Mouse (Mus musculus) neural tube, embryonic 13.5 days (tissue): ENCODE data around the gene Nos1ap. TPM values are rescaled to one million over a fixed set of nuclear protein-coding genes. Genes with fewer than 3 reads are reported as not detected.

Source experiments
- ATAC-seq: fragments of 200-750 bp; cut with Nextera tagmentation; 2 replicates; pipeline ENCODE4 v1.8.0; 2017; ENCODE audit warnings: low read depth, mild to moderate bottlenecking, moderate TSS enrichment, moderate library complexity
- H3K27ac ChIP-seq: fragments of 300-500 bp; sonication (generic); replicated peaks from 2 replicates; pipeline ENCODE4 v1.5.1; 2015; ENCODE audit warnings: moderate library complexity, mild to moderate bottlenecking, inconsistent platforms
- H3K27me3 ChIP-seq: fragments of 300-500 bp; sonication (generic); 2 replicates; pipeline ENCODE4 v1.6.1; 2015; ENCODE audit warnings: mild to moderate bottlenecking, inconsistent platforms
- H3K36me3 ChIP-seq: fragments of 300-500 bp; sonication (generic); 2 replicates; pipeline ENCODE4 v1.6.1; 2015; ENCODE audit warnings: mild to moderate bottlenecking, inconsistent platforms
- H3K4me1 ChIP-seq: fragments of 300-500 bp; sonication (generic); replicated peaks from 2 replicates; pipeline ENCODE4 v1.6.1; 2015; ENCODE audit warnings: inconsistent platforms
- H3K4me2 ChIP-seq: fragments of 300-500 bp; sonication (generic); 2 replicates; pipeline ENCODE4 v1.6.1; 2015; ENCODE audit warnings: inconsistent platforms, mild to moderate bottlenecking, moderate library complexity
- H3K4me3 ChIP-seq: fragments of 300-500 bp; sonication (generic); 2 replicates; pipeline ENCODE4 v1.5.1; 2015; ENCODE audit warnings: mild to moderate bottlenecking, inconsistent platforms
- H3K9ac ChIP-seq: fragments of 300-500 bp; sonication (generic); 2 replicates; pipeline ENCODE4 v1.6.1; 2015; ENCODE audit warnings: moderate library complexity, mild to moderate bottlenecking, inconsistent platforms
- H3K9me3 ChIP-seq: fragments of 300-500 bp; sonication (generic); 2 replicates; pipeline ENCODE4 v1.6.1; 2016; ENCODE audit warnings: inconsistent platforms
- WGBS: fragments of 180-500 bp; shearing (Covaris S2); methylation state at CpG from one replicate; pipeline ENCODE4 v1.1.7; 2015; 5-methylcytosine and 5-hydroxymethylcytosine counted together
- polyA plus RNA-seq: library from polyadenylated mRNA; unstranded; fragments of >200 nt; fragmentation: Nextera tagmentation; extraction: Ambion mirVana; gene quantifications from 2 replicates; pipeline ENCODE4 v1.2.1, GENCODE M21; 2015

The Nos1ap gene
- 17.6 and 17.9 TPM in 2 replicates for polyA plus RNA-seq

GRCm38 (mm10) chr1:170589219-170590040 is at the start of gene Nos1ap:
Gene Nos1ap, minus strand, starts transcription at chr1:170589861.
- peak; percentile 92 for ATAC-seq
- Histone ChIP-seq H3K27ac (peak within 1 kb of the TSS; percentile 68), H3K9ac (peak within 1 kb of the TSS; percentile 96), H3K4me3 (peak within 1 kb of the TSS; percentile 86), H3K4me2 (peak within 1 kb of the TSS; percentile 92), H3K27me3 (no peaks in the 10 kb centered on the region), H3K9me3 (peaks cover 7% of the 10 kb centered on the region; the same call in 1 of the 2 replicates), H3K36me3 (peaks cover 12% of the 10 kb centered on the region; the same call in 1 of the 2 replicates), H3K4me1 (peaks cover 28% of the 10 kb centered on the region)
- under 1% methylated on average over 97 of the region's 106 CpGs for WGBS

- Histone ChIP-seq H3K27ac (no peak overlapping the region; the same call in 1 of the 2 replicates), H3K4me1 (peaks cover 9% of the 10 kb centered on the region), H3K36me3 (no peaks in the 10 kb centered on the region), H3K9ac (no peak overlapping the region), H3K27me3 (no peaks in the 10 kb centered on the region), H3K4me2 (no peak overlapping the region), H3K4me3 (no peak overlapping the region), H3K9me3 (no peaks in the 10 kb centered on the region)
- peak; percentile 53; the same call in 1 of the 2 replicates for ATAC-seq
- WGBS, result 69% methylated on average over 7 of the region's 7 CpGs
Observed at GRCm38 (mm10) chr1:170638941-170639340, 49.3 kb upstream of the Nos1ap start.

- Histone ChIP-seq H3K27me3 (no peaks in the 10 kb centered on the region), H3K36me3 (no peaks in the 10 kb centered on the region), H3K27ac (no peak overlapping the region), H3K9ac (no peak overlapping the region), H3K4me1 (no peaks in the 10 kb centered on the region), H3K4me3 (no peak overlapping the region), H3K9me3 (no peaks in the 10 kb centered on the region), H3K4me2 (no peak overlapping the region)
- WGBS, result 69% methylated on average over 4 of the region's 4 CpGs
- ATAC-seq, result 0 out of 2 replicates have a peak, but pooled peaks have one; percentile 3
Observed at GRCm38 (mm10) chr1:170632856-170633255, 43.2 kb upstream of the Nos1ap start.

- Histone ChIP-seq H3K27me3 (no peaks in the 10 kb centered on the region), H3K4me3 (no peak overlapping the region), H3K9ac (no peak overlapping the region), H3K4me1 (no peaks in the 10 kb centered on the region), H3K27ac (no peak overlapping the region), H3K4me2 (no peak overlapping the region), H3K9me3 (no peaks in the 10 kb centered on the region), H3K36me3 (no peaks in the 10 kb centered on the region)
- peak; percentile 65; the same call in 1 of the 2 replicates for ATAC-seq
- WGBS, result 14% methylated on average over 3 of the region's 3 CpGs
Observed at GRCm38 (mm10) chr1:170632385-170632784, 42.7 kb upstream of the Nos1ap start.

GRCm38 (mm10) chr1:170631571-170631970 is 41.9 kb upstream of the Nos1ap start:
- H3K27me3 ChIP-seq, result no peaks in the 10 kb centered on the region

GRCm38 (mm10) chr1:170630489-170630888 is 40.8 kb upstream of the Nos1ap start:
- Histone ChIP-seq H3K27ac (no peak overlapping the region), H3K4me2 (no peak overlapping the region), H3K9ac (no peak overlapping the region), H3K9me3 (no peaks in the 10 kb centered on the region), H3K4me3 (no peak overlapping the region), H3K27me3 (no peaks in the 10 kb centered on the region), H3K36me3 (no peaks in the 10 kb centered on the region), H3K4me1 (no peaks in the 10 kb centered on the region)
- no peak for ATAC-seq
- WGBS, result 89% methylated on average over 4 of the region's 4 CpGs

More at GRCm38 (mm10) chr1:170631571-170631970, 41.9 kb upstream of the Nos1ap start:
- H3K27ac ChIP-seq, result no peak overlapping the region
- no peaks in the 10 kb centered on the region for H3K4me1 ChIP-seq
- H3K9ac ChIP-seq, result no peak overlapping the region
- no peaks in the 10 kb centered on the region for H3K9me3 ChIP-seq
- no peak overlapping the region for H3K4me3 ChIP-seq
- H3K36me3 ChIP-seq, result no peaks in the 10 kb centered on the region
- 93% methylated on average over 5 of the region's 5 CpGs for WGBS
- H3K4me2 ChIP-seq, result no peak overlapping the region
- ATAC-seq, result no peak

GRCm38 (mm10) chr1:170623432-170623831 is 33.8 kb upstream of the Nos1ap start:
- Histone ChIP-seq H3K9ac (no peak overlapping the region), H3K9me3 (peaks cover 6% of the 10 kb centered on the region), H3K4me2 (no peak overlapping the region), H3K36me3 (no peaks in the 10 kb centered on the region), H3K27me3 (no peaks in the 10 kb centered on the region), H3K27ac (no peak overlapping the region), H3K4me3 (no peak overlapping the region), H3K4me1 (no peaks in the 10 kb centered on the region)
- ATAC-seq, result no peak
- 96% methylated on average over 1 of the region's 1 CpGs for WGBS

DNA sequence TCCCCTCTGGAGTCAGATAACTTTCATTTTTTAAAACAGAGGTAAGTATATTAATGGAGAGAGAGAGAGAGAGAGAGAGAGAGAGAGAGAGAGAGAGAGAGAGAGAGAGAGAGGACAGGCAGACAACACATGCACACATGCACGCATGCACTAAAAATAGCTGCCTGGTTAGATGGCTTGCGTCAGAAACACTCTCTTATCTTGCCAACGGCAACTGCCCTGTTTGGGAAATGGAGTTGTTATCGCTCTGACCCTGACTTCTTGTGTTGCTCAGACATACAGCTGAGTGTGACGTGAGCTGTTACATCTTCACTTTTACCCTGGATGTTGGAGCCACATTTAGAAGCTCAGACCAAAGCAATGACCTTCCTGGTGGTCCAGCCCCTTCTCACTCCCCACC is 33.3 kb upstream of the Nos1ap start:
- Histone ChIP-seq H3K4me2 (no peak overlapping the region), H3K9me3 (peaks cover 6% of the 10 kb centered on the region), H3K4me3 (no peak overlapping the region), H3K4me1 (no peaks in the 10 kb centered on the region), H3K27me3 (no peaks in the 10 kb centered on the region), H3K9ac (no peak overlapping the region), H3K36me3 (no peaks in the 10 kb centered on the region), H3K27ac (no peak overlapping the region)
- WGBS, result 85% methylated on average over 5 of the region's 5 CpGs
- no peak for ATAC-seq

DNA sequence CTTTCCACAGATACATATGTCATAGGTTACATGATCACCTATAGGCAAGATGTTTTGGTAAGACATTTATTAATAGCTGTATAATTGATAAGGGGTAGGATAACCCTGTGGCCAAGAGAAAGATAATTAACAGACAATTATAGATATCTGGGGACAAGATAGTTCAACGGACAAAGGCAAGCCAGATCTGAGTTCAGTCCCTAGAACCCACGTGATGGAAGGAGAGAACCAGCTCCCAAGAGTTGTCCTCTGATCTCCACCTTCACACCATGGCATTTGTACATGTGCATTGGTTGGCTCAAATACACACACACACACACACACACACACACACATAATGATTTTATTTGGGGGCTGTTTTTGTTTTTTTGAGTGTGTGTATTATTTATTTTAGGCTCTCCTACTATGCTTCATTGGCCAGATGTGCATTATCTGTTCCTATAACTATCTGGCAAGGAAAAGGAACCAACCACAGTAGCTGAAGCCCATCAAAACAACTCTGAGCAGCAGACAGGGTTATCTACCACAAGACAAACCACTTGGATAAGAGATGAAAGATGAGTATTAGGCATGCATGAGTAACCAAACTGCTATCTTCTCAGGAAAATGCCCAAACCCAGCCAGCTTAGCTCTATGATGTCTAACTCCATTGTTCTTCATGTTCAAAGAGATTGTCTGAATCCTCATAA is 30.2 kb upstream of the Nos1ap start:
- Histone ChIP-seq H3K9me3 (peaks cover 6% of the 10 kb centered on the region), H3K4me3 (no peak overlapping the region), H3K27me3 (no peaks in the 10 kb centered on the region), H3K4me1 (no peaks in the 10 kb centered on the region), H3K9ac (no peak overlapping the region), H3K4me2 (no peak overlapping the region), H3K27ac (no peak overlapping the region), H3K36me3 (no peaks in the 10 kb centered on the region)
- ATAC-seq, result no peak
- WGBS, result 82% methylated on average over 2 of the region's 2 CpGs

DNA sequence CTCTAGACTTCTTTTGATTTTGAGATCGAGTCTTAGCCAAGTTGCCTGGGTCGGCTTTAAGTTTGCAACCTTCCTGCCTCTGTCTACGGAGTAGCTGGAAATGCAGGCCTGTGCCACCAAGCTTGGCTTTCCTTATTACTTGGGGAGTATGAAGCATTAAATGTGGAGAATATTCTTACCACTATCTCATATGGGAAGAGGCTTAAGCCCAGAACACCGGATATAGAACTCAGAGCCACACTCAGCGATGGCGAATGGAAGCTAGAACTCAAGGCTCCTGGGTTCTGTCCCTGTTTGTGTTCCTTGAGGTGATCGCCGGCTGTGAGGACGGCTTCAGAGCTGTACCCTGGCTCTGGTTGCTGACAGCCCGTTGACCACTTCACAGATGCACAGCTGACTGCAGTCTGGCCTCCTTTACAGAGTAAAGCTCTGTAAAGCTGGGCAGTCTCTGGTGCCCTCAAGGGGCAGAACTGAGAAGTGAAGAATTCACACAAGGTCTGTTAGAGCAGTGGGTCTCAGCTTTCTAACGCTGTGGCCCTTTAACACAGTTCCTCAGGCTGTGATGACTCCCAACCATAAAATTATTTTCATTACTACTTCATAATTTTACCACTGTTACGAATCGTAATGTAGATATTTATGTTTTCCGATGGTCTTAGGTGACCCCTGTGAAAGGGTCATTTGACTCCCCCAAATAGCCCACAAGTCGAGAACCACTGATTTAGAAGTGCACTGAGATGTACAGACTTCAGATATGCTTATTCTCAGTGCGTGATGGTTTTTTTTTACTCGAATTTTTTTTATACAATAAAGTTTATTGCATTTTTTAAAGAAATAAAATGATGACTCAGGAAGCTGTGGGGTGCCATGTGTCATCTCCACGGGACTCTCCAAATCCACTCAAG is 23.6 kb upstream of the Nos1ap start:
- Histone ChIP-seq H3K4me2 (no peak overlapping the region), H3K4me3 (no peak overlapping the region), H3K36me3 (no peaks in the 10 kb centered on the region), H3K27ac (no peak overlapping the region), H3K4me1 (no peaks in the 10 kb centered on the region), H3K9ac (no peak overlapping the region), H3K27me3 (no peaks in the 10 kb centered on the region), H3K9me3 (no peaks in the 10 kb centered on the region)
- 61% methylated on average over 18 of the region's 18 CpGs for WGBS
- ATAC-seq, result peak; percentile 97

GRCm38 (mm10) chr1:170611631-170612030 is 22.0 kb upstream of the Nos1ap start:
- no peak overlapping the region for H3K4me3 ChIP-seq
- H3K27ac ChIP-seq, result no peak overlapping the region
- no peak overlapping the region for H3K4me2 ChIP-seq
- H3K4me1 ChIP-seq, result no peaks in the 10 kb centered on the region
- no peaks in the 10 kb centered on the region for H3K36me3 ChIP-seq
- no peak overlapping the region for H3K9ac ChIP-seq
- H3K27me3 ChIP-seq, result no peaks in the 10 kb centered on the region
- ATAC-seq, result no peak
- 76% methylated on average over 3 of the region's 3 CpGs for WGBS
- H3K9me3 ChIP-seq, result no peaks in the 10 kb centered on the region
